Mouse (Mus musculus) intestine, embryonic 14.5 days (tissue): ENCODE measurements around the gene Jarid2. TPM values are rescaled to one million over a fixed set of nuclear protein-coding genes. Genes with fewer than 3 reads are reported as not detected.

Source experiments
- ATAC-seq: fragments of 200-750 bp; cut with Nextera tagmentation; replicated peaks from 2 replicates; pipeline ENCODE4 v1.8.0; 2017; ENCODE audit warnings: low read depth, moderate number of reproducible peaks, moderate TSS enrichment, moderate library complexity; ENCODE audit not compliant: low FRiP score, low TSS enrichment
- DNase-seq: peaks from one replicate; pipeline ENCODE4 v3.0.0-alpha.2; 2018; ENCODE audit warnings: low spot score
- H3K27ac ChIP-seq: fragments of 300-500 bp; sonication (generic); 2 replicates; pipeline ENCODE4 v1.5.1; 2014; ENCODE audit warnings: low read depth, mild to moderate bottlenecking, control low read depth
- H3K27me3 ChIP-seq: fragments of 300-500 bp; sonication (generic); replicated peaks from 2 replicates; pipeline ENCODE4 v1.6.1; 2014; ENCODE audit warnings: low read length, control low read depth; ENCODE audit not compliant: control insufficient read depth, insufficient read depth
- H3K36me3 ChIP-seq: fragments of 300-500 bp; sonication (generic); 2 replicates; pipeline ENCODE4 v1.6.1; 2014; ENCODE audit warnings: low read length, control low read depth; ENCODE audit not compliant: control insufficient read depth, insufficient read depth
- H3K4me1 ChIP-seq: fragments of 300-500 bp; sonication (generic); replicated peaks from 2 replicates; pipeline ENCODE4 v1.6.1; 2014; ENCODE audit warnings: low read length, control low read depth, mixed read lengths; ENCODE audit not compliant: control insufficient read depth, insufficient read depth
- H3K4me2 ChIP-seq: fragments of 300-500 bp; sonication (generic); 2 replicates; pipeline ENCODE4 v1.6.1; 2014; ENCODE audit warnings: low read length
- H3K4me3 ChIP-seq: fragments of 300-500 bp; sonication (generic); 2 replicates; pipeline ENCODE4 v1.5.1; 2014; ENCODE audit warnings: low read depth, low read length, control low read depth, mixed read lengths
- H3K9ac ChIP-seq: fragments of 300-500 bp; sonication (generic); 2 replicates; pipeline ENCODE4 v1.6.1; 2014; ENCODE audit warnings: mild to moderate bottlenecking, low read length
- H3K9me3 ChIP-seq: fragments of 300-500 bp; sonication (generic); 2 replicates; pipeline ENCODE4 v1.6.1; 2016; ENCODE audit warnings: low read length, control low read depth; ENCODE audit not compliant: control insufficient read depth
- WGBS: fragments of 180-500 bp; shearing (Covaris S2); extraction: QIAGEN DNeasy Blood & Tissue Kit; methylation state at CpG from one replicate; pipeline ENCODE4 v1.1.7; 2014; 5-methylcytosine and 5-hydroxymethylcytosine counted together
- polyA plus RNA-seq: library from polyadenylated mRNA; unstranded; fragments of >200 nt; fragmentation: Nextera tagmentation; extraction: Ambion mirVana; gene quantifications from 2 replicates; pipeline ENCODE4 v1.2.1, GENCODE M21; 2014

Jarid2 gene
- polyA plus RNA-seq = 20.3 and 21.6 TPM in 2 replicates

DNA sequence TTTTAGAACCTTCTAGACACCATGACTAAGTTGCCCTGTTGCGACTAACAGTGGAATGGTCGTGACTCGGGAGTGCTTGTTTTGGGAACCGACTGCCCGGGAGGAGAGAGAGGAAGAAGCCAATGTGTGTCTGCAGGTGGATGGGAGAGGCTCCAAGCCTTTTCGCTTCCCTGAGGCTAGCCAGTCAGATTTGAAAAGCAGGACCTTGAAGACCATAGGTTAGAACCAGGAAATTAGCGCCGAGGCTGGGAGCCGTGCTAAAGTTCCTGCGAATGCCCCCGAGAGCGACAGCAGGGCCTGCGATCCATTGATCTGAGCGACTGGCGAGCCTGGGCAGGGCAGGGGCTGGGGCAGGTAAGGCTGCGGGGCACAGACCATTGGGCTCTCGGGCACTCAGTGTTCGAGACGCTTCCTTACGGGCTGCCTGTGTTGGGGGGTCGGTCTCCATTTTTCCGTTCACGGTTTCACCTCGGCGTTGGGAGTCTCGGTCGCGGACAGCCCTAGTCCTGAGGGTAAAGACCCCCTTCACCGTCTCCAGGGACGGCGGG is at the start of gene Jarid2:
Jarid2 (plus strand) TSS at position 51 of the 548 bp plus-strand sequence.
- H3K4me3 ChIP-seq = peak within 1 kb of the TSS; percentile 78
- peak within 1 kb of the TSS; percentile 74 for H3K4me2 ChIP-seq
- no peaks in the 10 kb centered on the region for H3K27me3 ChIP-seq
- peak; percentile 85 for DNase-seq
- peak within 1 kb of the TSS; percentile 90 for H3K9ac ChIP-seq
- H3K4me1 ChIP-seq = peaks cover 11% of the 10 kb centered on the region
- no peaks in the 10 kb centered on the region for H3K9me3 ChIP-seq
- H3K27ac ChIP-seq = peak within 1 kb of the TSS; percentile 82
- H3K36me3 ChIP-seq = no peaks in the 10 kb centered on the region
- 2% methylated on average over 31 of the region's 31 CpGs for WGBS
- ATAC-seq = no peak

DNA sequence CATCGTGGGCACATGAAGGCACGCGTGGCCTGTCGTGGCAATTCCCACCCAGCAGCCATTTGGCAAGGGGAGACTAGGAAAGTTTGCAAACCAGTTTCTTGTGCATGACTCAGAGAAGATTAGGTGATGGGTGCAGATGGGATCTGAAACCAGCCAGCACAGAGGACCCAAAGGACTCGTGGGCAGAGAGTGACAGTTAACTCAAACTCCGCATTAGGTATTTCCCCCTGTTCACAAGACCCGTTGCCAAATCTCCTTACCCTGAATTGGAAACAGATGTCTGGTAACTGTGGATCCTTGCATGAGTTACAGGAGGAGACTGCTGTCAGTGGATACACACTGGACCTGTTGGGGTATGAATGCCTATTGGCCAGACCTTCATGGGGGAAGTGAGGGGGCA is 48.2 kb upstream of the Jarid2 start:
- Histone ChIP-seq H3K36me3 (no peaks in the 10 kb centered on the region), H3K4me2 (no peak overlapping the region), H3K27me3 (no peaks in the 10 kb centered on the region), H3K9ac (no peak overlapping the region), H3K4me3 (no peak overlapping the region), H3K9me3 (no peaks in the 10 kb centered on the region), H3K4me1 (peaks cover 6% of the 10 kb centered on the region; the same call in 1 of the 2 replicates), H3K27ac (no peak overlapping the region)
- WGBS = 72% methylated on average over 7 of the region's 7 CpGs
- no peak for DNase-seq
- no peak for ATAC-seq

DNA sequence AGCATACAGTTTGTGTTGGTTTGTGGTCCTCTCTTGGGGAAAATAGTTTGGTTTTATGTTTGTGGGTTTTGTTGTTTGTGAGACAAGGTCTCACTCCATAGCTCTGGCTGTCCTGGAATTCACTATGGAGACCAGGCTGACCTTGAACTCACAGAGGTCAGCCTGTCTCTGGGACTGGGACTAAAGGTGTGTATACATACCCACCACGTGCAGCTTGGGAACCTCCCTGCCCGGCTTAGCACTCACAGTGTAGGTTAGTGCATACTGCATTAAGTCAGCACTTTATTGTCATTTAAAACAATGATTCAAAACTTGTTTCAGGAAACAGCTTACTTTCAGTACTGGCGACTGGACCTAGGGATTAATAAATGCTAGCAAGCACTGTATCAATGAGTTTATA is 41.1 kb upstream of the Jarid2 start:
- H3K4me2 ChIP-seq = no peak overlapping the region
- H3K27ac ChIP-seq = no peak overlapping the region
- no peak overlapping the region for H3K9ac ChIP-seq
- 49% methylated on average over 3 of the region's 3 CpGs for WGBS
- no peaks in the 10 kb centered on the region for H3K9me3 ChIP-seq
- no peaks in the 10 kb centered on the region for H3K36me3 ChIP-seq
- H3K4me3 ChIP-seq = no peak overlapping the region
- DNase-seq (no peak), ATAC-seq (no peak)
- no peaks in the 10 kb centered on the region for H3K27me3 ChIP-seq
- no peaks in the 10 kb centered on the region for H3K4me1 ChIP-seq

DNA sequence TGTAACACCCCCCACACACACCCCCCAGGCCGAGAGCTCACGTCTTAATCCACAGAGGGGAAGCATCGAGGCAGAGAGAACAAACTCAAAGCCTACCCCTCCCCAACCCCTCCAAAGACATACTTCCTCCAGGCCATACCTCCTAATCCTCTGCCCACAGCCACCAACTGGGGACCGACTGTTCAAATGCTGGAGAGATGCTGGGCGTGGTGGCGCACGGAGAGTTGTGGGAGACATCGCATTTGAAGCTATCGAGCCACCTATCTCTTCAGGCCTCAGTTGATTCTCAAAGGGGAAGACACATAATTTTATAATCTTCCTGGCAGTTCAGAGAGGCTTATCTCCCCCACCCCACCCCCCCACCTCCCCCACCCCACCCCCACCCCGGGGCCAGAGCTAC is 31.6 kb upstream of the Jarid2 start:
- Histone ChIP-seq H3K4me1 (no peaks in the 10 kb centered on the region; the same call in 1 of the 2 replicates), H3K27ac (no peak overlapping the region), H3K9ac (no peak overlapping the region), H3K4me3 (no peak overlapping the region), H3K27me3 (no peaks in the 10 kb centered on the region), H3K9me3 (no peaks in the 10 kb centered on the region), H3K4me2 (no peak overlapping the region), H3K36me3 (no peaks in the 10 kb centered on the region)
- no peak for ATAC-seq
- WGBS = 86% methylated on average over 10 of the region's 10 CpGs
- DNase-seq = no peak

DNA sequence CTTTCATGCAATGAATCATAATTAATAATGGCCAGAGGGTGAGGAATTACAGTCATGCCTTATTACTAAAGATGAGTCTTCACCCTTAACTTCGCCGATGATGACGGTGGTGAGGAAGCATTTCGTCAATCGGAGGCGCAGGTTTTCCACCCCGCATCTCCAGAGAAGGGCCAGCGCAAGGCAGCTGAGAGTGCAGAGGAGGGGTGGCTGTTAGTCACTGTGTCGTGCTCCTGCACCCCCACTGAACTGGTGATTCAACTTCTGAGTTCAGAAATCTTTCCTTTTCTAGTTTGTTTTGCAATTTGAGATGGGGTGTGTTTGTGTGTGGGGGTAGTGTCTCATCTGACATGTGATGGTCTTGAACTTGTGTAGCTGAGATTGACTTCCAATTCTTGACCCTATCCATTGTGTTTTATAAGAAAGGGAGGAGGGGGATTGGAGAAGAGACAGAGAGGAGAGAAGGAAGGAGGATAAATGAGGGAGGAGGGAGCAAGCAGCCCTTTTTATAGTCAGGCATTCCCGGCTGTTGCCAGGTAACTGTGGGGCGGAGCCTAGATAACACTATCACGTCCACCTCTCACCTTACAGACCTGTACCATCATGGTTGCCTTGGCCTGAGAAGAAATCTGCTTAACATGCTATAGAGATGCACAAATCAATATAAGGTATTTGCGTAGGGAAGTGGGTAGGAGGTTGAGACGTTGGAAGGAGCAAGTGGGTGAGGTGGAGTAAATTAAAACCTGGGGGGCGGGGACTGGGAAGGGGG is 25.1 kb upstream of the Jarid2 start:
- H3K9ac ChIP-seq = no peak overlapping the region
- H3K4me2 ChIP-seq = no peak overlapping the region
- H3K36me3 ChIP-seq = no peaks in the 10 kb centered on the region
- no peaks in the 10 kb centered on the region; the same call in 1 of the 2 replicates for H3K4me1 ChIP-seq
- H3K4me3 ChIP-seq = no peak overlapping the region
- DNase-seq (no peak), ATAC-seq (no peak)
- no peak overlapping the region for H3K27ac ChIP-seq
- no peaks in the 10 kb centered on the region for H3K27me3 ChIP-seq
- 81% methylated on average over 15 of the region's 15 CpGs for WGBS
- no peaks in the 10 kb centered on the region for H3K9me3 ChIP-seq

DNA sequence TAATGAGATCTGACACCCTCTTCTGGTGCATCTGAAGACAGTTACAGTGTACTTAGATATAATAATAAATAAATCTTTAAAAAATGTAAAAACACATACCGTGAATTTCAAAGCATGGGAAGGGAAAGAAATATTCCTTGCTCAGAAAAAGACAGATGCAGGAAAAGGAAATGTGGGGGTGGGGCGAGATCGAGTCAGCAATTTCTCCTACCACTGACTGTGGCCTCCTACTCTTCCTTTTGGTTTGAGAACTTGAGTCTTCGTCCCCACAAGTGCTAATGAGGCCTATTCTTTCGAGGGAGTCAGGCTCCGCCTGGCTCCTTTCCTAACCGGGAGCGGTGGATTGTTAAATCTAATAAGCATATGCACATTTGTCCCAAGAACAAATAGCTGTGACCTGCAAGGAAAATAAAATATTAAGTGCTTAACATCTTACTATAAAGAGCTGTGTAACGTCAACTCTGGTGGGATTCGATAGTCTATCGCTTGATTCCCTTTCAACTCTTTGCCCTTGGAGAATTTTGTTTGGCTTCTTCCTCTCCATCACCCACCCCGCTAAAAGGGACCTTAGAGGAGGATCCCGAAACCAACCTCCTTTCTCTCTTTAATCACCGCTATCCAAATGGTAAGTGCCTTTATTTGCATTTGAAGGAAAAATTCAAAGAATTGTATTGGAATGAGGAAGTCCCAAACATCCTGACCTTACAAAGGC is 24.1 kb upstream of the Jarid2 start:
- WGBS = 51% methylated on average over 14 of the region's 14 CpGs
- ATAC-seq (no peak), DNase-seq (no peak)
- no peak overlapping the region for H3K4me2 ChIP-seq
- no peak overlapping the region for H3K4me3 ChIP-seq
- no peak overlapping the region for H3K9ac ChIP-seq
- H3K9me3 ChIP-seq = no peaks in the 10 kb centered on the region
- H3K4me1 ChIP-seq = no peaks in the 10 kb centered on the region; the same call in 1 of the 2 replicates
- H3K27me3 ChIP-seq = no peaks in the 10 kb centered on the region
- no peaks in the 10 kb centered on the region for H3K36me3 ChIP-seq
- H3K27ac ChIP-seq = no peak overlapping the region

DNA sequence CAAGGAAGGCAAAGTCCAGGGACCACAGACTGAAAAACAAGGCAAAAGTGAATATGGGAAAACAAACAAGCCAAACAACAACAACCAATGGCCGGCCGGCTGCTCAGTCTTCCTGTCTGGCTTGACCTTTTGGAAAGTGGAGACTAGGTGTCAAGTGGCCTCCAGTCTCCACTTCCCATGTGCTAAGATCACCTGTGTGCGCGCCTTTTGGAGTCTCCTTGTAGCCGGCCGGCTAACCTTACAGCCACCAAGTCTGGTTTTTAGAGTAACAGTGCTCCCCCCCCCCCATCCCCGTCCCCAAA is 23.6 kb upstream of the Jarid2 start:
- Histone ChIP-seq H3K27ac (no peak overlapping the region), H3K9me3 (no peaks in the 10 kb centered on the region), H3K9ac (no peak overlapping the region), H3K4me3 (no peak overlapping the region), H3K36me3 (no peaks in the 10 kb centered on the region), H3K4me1 (no peaks in the 10 kb centered on the region; the same call in 1 of the 2 replicates), H3K27me3 (no peaks in the 10 kb centered on the region), H3K4me2 (no peak overlapping the region)
- DNase-seq = no peak
- ATAC-seq = no peak
- WGBS = 60% methylated on average over 7 of the region's 7 CpGs

DNA sequence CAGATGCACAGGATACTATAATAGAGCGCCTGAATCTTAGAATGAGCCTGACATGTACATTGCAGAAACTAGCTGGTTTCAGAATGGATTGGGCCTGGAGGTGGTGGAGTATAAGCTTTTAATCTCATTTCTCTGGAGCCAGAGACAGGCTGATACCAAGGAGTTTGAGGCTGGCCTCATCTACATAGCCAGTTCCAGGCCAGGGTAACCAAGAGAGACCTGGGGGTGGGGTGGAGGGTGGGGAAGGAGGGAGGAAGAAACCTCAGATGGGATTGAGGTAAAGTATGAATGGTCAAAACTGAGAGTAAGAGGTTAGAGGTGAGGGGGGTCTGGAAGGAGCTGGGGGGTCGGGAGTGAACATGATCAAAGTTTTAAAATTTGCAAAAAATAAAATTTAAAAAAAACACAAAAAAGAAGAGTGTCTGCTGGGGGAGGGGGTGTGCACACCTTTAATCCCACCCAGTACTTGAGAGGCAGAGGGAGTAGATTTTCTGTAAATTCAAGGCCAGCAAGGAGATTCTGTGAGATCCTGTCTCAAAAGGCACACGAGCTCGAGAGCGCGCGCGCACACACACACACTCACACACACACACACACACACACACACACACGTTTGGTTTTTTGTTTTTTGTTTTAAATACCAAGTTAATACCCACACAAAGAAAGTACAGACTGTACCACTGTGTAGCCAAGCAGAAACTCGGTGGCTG is 22.9 kb upstream of the Jarid2 start:
- 80% methylated on average over 10 of the region's 10 CpGs for WGBS
- H3K9ac ChIP-seq = no peak overlapping the region
- no peak overlapping the region for H3K4me3 ChIP-seq
- H3K27ac ChIP-seq = no peak overlapping the region
- H3K27me3 ChIP-seq = no peaks in the 10 kb centered on the region
- no peaks in the 10 kb centered on the region; the same call in 1 of the 2 replicates for H3K4me1 ChIP-seq
- no peaks in the 10 kb centered on the region for H3K36me3 ChIP-seq
- DNase-seq (no peak), ATAC-seq (no peak)
- no peak overlapping the region for H3K4me2 ChIP-seq
- H3K9me3 ChIP-seq = no peaks in the 10 kb centered on the region
